Mouse (Mus musculus) lung, postnatal 0 days (tissue): ENCODE results near the gene BC067074.

Experiments used
- CTCF ChIP-seq: IDR thresholded peaks from 2 replicates; pipeline ENCODE4 v1.5.1; 2016; ENCODE audit warnings: antibody characterized with exemption, mild to moderate bottlenecking
- EP300 ChIP-seq: IDR thresholded peaks from 2 replicates; pipeline ENCODE4 v1.6.1; 2016; ENCODE audit warnings: antibody characterized with exemption, mild to moderate bottlenecking, control low read depth

- TF ChIP-seq CTCF (no peak), EP300 (no peak)
These were observed 66.7 kb downstream of the BC067074 start for GRCm38 (mm10) chr13:113359676-113360075.
